Mouse (Mus musculus): Measurements from ENCODE around the gene Gm1330. TPM values are rescaled to one million over a fixed set of nuclear protein-coding genes. Genes with fewer than 3 reads are reported as not detected.

Gene Gm1330
- polyA plus RNA-seq (2015; fragmentation: Nextera tagmentation; extraction: Ambion mirVana) = not detected in 2 replicates

DNA sequence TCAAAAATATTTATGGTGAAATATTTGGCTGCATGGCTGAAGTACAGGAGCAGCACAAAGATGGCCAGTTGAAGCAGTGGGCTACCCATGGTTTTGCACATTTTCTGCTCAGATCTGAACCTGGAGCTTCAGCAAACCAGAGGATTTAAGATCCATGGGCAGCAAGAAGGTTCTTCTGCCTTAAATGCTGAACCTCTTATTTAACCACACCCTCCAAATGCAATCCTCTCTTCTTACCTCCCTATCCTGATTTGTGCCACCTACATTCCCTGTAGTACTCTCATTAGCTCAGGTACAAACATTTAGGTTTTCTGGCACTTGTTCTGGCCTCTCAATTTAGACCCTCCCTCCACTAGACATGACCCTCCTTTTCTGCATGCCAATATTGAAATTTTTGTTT lies at the start of gene Gm1330:
TSS of gene Gm1330 (minus strand) at position 101 of the 400 bp plus-strand sequence.

DNA sequence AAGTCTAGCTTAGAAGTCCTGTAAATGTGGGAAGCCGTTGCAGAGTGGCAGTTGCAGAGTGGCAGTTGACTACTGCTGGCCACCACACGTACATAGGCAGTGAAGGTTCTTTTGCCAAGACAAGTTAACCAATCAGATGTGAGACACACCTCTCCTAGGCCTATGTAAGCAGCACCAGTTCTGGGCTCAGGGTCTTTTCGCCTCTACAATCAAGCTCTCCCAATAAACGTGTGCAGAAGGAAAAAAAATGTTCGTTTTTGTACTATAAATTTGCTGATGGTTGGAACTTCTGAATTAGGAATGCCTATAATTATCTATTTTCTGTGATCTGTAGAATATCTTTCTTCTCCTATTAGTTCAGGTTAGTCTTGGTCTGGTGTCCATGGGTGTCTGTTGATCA lies 14.1 kb upstream of the Gm1330 start, which contains the start of gene Gm10750:
TSS of gene Gm10750 (minus strand) at position 101 of the 400 bp plus-strand sequence.

Other genes starting within 250 kb of the Gm1330 start
- 0.47 TPM in 1 of 2 replicates, not detected in the other for gene Cst11, start 231.8 kb downstream of the Gm1330 start, polyA plus RNA-seq (2015; fragmentation: Nextera tagmentation; extraction: Ambion mirVana)
- gene 8030411F24Rik, start 221.2 kb downstream of the Gm1330 start, polyA plus RNA-seq (2015; fragmentation: Nextera tagmentation; extraction: Ambion mirVana) = not detected in 2 replicates
- gene Cst12, start 213.9 kb downstream of the Gm1330 start, polyA plus RNA-seq (2015; fragmentation: Nextera tagmentation; extraction: Ambion mirVana) = 0.28 and 0.68 TPM in 2 replicates
- gene Cst8, start 204.5 kb downstream of the Gm1330 start, polyA plus RNA-seq (2015; fragmentation: Nextera tagmentation; extraction: Ambion mirVana) = 187 and 218 TPM in 2 replicates
- 0.18 and 0.44 TPM in 2 replicates for gene Cst13, start 183.2 kb downstream of the Gm1330 start, polyA plus RNA-seq (2015; fragmentation: Nextera tagmentation; extraction: Ambion mirVana)
- 0.28 TPM in 1 of 2 replicates, not detected in the other for gene Cst9, start 168.1 kb downstream of the Gm1330 start, polyA plus RNA-seq (2015; fragmentation: Nextera tagmentation; extraction: Ambion mirVana)
- gene 9230104L09Rik, start 138.2 kb downstream of the Gm1330 start, polyA plus RNA-seq (2015; fragmentation: Nextera tagmentation; extraction: Ambion mirVana) = 9.3 and 20.3 TPM in 2 replicates
- gene Cst3, start 127.6 kb downstream of the Gm1330 start, polyA plus RNA-seq (2015; fragmentation: Nextera tagmentation; extraction: Ambion mirVana) = 1,541 and 1,932 TPM in 2 replicates
- not detected in 2 replicates for gene Gm10750, start 14.0 kb upstream of the Gm1330 start, polyA plus RNA-seq (2015; fragmentation: Nextera tagmentation; extraction: Ambion mirVana)

All from adrenal gland, postnatal 0 days (tissue).